Mouse (Mus musculus) heart, adult 18-20 months (tissue): Measurements from ENCODE around the gene Lypd5. TPM values are rescaled to one million over a fixed set of nuclear protein-coding genes. Genes with fewer than 3 reads are reported as not detected.
A peak's percentile ranks its signal among the peaks of the same experiment; 100 is the strongest.

Source experiments
- DNase-seq, 2 experiments: peaks; one replicate each; pipeline ENCODE4 v3.0.0; 2021 to 2022; ENCODE audit warnings: mixed read lengths in 1 of 2
- total RNA-seq, 2 experiments: library from RNA; stranded (reverse); gene quantifications; 2 replicates each; pipeline ENCODE4 v1.2.3; 2021

Gene Lypd5
- total RNA-seq, 2 experiments from 2014 or later, result not detected

- DNase-seq, result no peak
Measured at GRCm38 (mm10) chr7:24361001-24361400, 12.0 kb downstream of the Lypd5 start.

- no peak for DNase-seq
Measured at GRCm38 (mm10) chr7:24363228-24363627, 14.2 kb downstream of the Lypd5 start.

DNA sequence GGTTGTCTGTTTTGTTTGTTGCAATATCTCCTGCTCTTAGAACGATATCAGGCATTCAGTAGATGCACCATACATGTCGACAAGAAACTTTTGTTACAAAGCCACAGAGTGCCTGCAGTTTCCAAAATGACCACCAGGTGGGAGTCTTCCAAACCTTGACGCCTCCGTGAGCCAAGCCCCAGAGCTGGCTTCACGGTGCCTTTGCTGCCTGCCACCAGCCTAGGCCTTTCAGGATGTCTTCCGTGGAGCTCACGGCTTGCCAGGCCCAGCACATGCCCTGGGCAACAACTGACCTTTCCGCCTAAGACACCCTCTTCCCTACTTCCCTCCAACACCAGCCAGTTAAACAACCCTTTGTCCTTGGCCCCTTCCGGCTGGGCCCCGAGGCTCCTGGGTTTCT lies 15.8 kb downstream of the Lypd5 start:
- DNase-seq, result peak; percentile 77 to 92

GRCm38 (mm10) chr7:24365258-24366014 lies 16.4 kb downstream of the Lypd5 start:
- DNase-seq, result no peak

DNA sequence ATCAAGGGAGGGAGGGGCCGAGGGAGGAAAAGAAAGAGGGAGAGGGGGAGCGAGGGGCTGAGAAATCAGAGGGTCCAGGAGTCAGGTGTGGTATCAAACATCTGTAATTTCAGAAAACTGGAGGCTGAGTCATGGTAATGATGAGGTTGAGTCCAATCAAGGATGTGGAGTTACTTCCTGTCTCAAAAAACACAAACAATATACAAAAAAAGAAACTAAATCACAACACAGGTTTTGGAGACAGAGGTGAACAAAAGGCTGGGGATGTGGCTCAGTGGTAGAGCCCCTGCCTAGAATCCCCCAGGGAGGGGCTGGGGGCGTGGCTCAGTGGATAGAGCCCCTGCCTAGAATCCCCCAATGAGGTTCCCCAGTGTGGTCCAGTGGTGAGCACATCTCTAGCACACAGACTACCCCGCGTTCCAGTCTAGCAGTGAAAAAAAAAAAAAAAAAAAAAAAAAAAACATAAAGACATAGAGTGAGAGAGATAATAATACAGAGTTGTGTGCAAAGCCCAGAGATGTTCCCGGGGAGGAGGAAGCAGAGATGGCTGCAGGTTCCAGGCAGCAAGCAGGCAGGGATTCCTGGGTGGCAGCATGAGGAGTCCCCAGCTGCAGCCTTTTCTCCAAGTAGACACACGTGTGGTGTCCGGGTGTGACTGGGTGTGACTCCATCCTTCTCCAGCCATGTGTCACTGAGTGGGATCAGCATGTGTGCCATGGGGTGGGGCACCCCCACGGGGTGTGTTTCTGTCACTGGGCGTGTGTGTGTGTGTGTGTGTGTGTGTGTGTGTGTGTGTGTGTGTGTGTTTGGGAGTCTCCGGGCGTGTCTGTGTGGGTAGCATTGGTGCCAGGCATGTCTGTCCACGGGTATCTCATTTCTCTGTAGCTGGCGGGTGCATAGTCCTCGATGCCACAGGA lies 18.0 kb downstream of the Lypd5 start:
- DNase-seq, result no peak

DNA sequence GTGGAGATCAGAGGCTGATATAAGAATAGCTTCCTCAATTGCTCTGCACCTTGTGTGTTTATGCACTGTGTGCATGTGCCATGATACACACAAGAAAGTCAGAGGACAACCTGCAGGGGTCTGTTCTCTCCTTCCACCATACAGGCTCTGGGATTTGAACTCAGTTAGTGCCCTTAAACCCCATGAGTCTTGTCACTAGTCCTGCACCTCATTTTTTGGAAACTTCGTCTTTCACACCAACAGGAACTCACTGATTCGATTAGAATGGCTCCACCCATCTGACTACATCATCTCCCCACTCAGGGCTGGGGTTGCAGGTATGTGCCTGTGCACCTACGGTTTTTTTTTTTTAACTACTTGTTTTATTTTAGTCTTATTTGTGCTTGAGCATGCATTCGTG lies 19.2 kb downstream of the Lypd5 start:
- no peak for DNase-seq

DNA sequence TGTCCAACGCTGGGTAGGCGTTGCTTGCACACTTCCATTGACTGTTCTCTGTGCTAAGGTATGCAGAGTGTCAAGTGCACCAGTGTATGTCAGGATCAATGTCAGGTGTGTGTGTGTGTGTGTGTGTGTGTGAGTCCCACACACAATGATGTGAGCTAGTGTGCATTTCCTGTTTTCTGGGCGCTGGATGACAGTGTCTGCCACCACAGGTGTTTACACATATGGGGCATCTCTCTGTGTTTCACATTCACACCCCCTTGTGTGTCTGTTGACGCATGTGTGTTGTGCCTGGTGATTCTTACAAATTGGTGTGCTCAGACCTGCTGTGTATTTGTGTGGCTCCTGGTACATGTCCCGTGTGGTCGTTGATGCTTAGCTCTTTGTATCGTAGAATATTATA lies 19.9 kb downstream of the Lypd5 start:
- DNase-seq, result no peak

DNA sequence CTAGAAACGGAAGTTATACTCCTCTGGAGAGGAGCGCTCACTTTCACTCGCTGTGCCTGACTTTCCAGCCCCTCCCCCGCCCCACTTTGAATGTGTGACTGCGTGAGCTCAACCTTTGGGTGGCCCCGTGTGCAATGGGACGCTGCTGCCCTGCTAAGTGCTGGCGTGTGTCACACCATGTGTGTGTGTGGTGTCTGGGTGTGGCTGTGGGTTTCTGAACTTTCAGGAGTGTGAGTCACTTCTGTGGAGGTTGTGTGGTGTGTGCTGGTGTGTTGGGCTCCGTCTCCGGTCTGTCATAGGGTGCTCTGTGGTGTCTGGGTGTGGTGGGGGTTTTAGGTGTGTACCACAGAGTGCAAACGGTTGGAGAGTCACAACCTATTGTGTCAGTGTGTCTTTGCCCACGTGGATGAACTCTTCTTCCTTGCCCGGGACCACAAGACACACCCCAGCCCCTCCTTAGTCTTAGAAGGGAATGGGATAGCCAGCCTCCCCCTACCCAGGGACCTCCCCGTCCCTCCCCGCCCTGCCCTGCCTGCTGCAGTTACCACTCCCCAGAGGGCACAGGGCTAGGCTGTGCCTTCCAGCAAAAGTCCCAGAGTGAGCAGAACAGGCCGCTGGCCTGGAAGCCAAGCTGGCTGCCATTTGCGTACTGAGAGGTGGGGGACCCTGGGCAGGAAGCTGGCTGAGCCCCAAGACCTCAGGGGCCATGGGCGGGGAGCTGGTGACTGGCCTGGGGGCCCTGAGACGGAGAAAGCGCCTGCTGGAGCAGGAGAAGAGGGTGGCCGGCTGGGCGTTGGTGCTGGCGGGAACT lies 20.9 kb downstream of the Lypd5 start, which contains the start of gene Kcnn4:
Gene Kcnn4, plus strand, starts transcription at position 533 of the 811 bp plus-strand sequence.
- no peak for DNase-seq

- no peak for DNase-seq
Measured at GRCm38 (mm10) chr7:24371012-24371808, 22.2 kb downstream of the Lypd5 start.

- DNase-seq, result no peak
Measured at GRCm38 (mm10) chr7:24371809-24372145, 22.8 kb downstream of the Lypd5 start.

DNA sequence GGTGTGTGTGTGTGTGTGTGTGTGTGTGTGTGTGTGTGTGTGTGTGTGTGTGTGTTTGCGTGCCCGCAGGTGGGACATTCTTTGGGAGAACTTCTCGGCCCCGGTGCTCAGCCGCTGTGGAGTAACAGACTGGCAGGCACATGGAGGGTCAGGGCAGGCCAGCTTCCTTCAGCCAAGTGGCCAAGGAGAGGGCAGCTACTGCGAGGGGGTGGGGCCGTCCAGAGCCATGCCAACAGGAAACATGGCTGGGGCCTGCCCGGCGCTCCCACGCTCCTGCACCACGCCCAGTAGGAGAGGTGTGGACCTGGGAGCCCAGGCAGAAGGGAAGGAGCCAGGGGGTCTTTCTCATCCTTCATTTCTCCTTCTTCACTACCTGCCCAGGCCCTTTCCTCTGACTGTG lies 23.3 kb downstream of the Lypd5 start:
- peak in 1 of 2 experiments; percentile 50 for DNase-seq

DNA sequence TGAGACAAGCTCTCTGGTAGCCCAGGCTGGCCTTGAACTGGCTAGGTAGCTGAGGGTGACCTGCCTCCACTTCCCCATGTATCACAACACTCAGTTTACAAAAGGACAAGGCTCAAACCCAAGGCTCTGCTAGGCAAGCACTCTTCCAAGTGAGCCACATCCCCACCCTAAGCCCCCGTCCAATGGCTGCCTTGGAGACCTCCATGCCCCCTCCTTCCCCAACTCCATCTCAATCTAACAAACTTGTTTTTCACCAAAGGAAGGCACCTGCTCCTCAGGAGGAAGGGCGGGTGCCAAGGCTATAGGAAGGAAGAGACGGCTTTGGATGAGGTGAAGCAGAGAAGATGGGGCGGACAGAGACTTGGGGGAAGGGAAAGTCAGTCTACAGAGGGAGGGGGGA lies 23.8 kb downstream of the Lypd5 start:
- DNase-seq, result no peak

GRCm38 (mm10) chr7:24373538-24374379 lies 24.8 kb downstream of the Lypd5 start:
- DNase-seq, result peak; percentile 34 to 62

- no peak for DNase-seq
Measured at GRCm38 (mm10) chr7:24376456-24376855, 27.5 kb downstream of the Lypd5 start.

GRCm38 (mm10) chr7:24377091-24377865 lies 28.3 kb downstream of the Lypd5 start:
- DNase-seq, result peak; percentile 49 to 63

DNA sequence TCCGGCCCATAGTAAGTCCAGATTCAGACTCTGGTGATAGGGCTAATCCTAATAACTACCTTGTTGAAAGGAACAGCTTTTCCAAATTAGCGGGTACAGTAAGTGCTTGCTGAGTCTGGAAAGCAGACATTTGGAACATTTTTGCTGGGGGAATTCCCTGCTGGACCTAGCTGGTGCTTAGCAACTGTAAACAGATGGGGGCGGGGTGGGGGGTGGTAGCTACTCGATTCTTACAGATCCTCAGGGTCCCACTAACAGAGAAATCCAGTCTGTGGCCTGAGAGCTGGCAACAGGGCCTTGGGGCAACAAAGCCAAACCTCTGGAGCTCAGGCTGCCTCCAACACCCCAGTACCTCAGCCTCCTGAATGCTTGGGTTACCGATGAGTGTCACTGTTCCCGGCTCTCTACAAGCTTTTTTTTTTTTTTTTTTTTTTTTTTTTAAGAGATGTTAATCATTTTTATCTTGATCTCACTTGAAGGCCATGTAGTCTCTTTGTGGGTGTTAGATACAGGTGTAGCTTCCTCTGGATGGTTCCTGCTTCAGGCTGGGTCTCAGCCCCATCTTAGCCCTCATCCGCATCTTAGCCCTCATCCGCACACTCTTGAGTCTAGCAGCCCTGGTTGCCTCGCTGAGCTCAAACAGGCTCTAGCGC lies 29.2 kb downstream of the Lypd5 start:
- no peak for DNase-seq

DNA sequence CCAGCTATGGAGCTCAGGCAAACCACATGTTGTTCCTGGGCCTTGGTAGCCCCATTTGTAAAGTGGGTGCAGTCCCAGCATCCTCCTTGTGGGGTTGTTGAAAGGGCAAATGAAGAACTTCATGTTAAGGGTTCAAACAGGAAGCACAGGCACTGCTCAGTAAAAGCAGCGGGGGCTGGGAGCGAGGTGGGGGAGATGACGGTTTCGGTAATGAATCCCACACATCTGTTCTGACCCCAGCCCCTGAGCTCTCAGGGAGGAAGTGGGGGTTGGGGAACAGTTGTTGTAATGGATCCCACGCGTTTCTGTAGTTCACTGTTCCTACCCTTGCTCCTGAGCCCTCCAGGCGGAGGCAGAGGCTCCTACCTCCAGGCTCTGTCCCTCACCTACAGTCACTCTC lies 30.9 kb downstream of the Lypd5 start:
- DNase-seq, result no peak

GRCm38 (mm10) chr7:24380370-24380769 lies 31.4 kb downstream of the Lypd5 start:
- no peak for DNase-seq

GRCm38 (mm10) chr7:24382730-24383372 lies 33.9 kb downstream of the Lypd5 start:
- DNase-seq, result no peak
